Mouse (Mus musculus): Measurements from ENCODE around the gene Bach1.

The Bach1 gene

DNA sequence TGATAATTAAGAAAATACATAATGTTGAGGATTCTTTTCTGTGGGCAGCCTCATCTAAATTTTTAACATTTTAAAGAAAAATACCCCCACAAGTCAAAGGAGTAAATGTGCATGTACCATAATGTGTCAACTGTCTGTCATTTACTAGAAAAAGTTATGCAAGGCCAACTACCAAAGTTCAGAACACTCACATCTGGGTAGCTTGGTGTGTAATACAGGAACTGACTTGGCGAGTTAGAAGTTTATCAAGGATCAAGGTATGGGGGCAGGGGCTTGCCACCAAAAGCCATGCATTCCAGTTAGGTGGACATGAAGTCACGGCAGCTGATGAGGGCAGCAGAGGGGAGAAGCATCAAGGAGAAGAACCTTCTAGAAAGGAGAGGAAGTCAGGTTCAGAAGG is 13.2 kb downstream of the Bach1 start:
- DNase-seq (ENCODE audit: low spot score in 2 of 2): no peak

DNA sequence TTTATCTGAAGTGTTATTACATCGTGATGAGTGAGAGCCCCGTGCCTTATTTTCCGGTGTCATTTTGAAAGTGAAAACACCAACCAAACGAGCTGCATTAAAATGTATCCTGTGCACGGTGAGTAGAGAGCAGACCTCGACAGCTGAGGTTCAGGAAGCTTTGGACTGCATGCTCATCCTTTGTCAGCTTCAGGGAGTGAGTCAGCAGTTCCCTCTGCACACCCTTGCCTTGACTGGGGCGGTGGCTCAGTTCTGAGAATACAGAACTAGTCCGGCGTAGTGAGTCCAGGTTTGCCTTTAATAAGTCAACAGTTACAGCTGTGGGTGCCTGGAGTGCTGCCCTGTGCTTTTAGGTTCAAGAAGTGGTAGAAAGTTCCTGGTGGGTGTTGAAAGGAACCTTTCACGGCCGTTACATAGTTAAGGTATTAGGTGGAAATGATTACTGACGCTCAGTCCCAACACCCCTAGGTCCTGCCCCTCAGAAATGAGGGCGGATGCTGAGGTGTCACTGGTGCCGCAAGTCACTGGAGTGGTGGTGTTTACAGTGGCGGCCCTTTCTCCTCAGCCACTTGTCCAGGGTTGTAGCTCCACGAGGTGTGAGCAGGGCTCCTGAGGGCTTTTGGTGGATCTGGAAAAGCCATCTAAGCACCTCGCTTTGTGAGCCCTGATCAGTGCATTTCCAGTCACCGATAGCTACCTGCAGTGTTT is 14.4 kb downstream of the Bach1 start:
- DNase-seq (ENCODE audit: low spot score in 2 of 2): no peak

DNA sequence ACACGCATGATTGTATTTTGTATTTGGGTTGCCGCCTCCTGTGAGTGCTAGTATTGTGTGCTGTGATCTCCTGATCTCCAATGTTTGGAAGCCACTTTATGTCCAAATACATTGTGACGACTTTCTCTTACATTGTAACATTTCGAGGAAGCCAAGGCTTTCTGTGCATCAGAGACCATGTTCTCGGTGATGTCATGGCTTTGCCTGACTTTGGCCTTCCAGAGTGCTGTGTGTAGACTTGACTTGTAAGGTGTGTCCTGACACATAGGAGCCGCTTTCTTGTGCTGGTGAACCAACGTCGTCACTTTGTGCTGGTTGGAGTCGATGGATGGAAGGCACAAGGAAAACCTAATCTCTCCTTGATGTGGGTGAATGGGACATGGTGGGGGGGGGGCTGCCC is 15.8 kb downstream of the Bach1 start:
- no peak for DNase-seq (ENCODE audit: low spot score in 2 of 2)

DNA sequence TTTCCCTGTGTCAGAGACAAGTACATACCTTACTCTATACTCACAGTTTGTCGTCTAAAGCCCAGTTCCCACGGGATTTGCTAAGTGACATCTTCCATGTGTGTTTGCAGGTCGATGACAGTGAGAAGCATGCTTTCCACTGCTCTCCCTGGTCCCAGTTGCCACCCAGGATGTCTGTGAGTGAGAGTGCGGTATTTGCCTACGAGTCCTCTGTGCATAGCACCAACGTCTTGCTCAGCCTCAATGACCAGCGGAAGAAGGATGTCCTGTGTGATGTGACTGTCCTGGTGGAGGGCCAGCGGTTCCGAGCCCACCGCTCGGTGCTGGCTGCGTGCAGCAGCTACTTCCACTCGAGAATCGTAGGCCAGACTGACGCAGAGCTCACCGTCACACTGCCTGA is 16.5 kb downstream of the Bach1 start:
- DNase-seq (ENCODE audit: low spot score in 2 of 2): no peak

DNA sequence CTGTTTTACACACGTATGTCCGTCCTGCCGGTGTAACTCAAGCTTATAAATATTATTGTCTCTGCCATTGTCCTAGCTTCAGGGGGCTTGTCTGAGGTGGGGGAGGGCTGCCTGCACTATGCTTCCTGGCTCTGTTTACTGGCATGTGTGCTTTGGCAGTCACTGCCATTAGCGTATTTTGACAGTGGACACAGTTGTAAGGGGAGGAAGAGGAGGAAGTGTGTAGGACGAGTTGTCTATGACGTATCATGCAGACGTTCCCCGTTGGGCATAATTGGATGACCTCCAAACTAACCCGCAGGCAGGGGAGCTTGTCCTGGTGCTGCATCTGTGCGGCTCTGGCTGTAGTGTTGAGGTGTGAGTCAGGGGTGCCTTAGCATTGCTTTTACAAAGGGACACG is 17.5 kb downstream of the Bach1 start:
- DNase-seq (ENCODE audit: low spot score in 2 of 2): no peak

DNA sequence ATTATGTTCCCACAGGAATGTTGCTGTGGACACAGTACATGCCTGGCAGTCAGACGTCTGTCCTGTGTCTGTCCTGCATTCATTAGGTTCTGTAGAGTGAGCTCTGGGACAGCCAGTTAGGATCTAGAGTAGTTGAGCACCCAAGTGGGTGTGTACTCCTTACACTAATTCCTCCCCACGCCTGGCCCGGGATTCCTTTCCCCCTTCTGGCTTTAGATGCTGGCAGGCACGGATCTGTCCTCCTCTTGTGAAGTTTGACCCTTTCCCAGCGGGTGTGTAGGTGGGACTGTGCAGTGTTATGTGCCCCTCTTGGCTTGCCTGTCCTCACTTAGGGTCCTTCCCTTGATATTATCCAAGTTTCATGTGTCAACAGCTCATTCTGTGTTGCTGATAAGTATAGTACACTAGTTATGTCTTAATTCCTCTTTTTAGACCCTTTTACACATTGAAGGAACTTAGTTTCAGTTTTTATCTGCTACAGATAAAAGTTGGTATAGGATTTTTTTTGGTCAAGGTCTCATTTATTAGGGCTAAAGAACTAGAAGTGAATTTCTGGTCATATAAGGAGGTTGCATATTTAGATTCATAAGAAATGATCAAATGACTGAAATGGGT is 18.4 kb downstream of the Bach1 start:
- DNase-seq (ENCODE audit: low spot score in 2 of 2): no peak

DNA sequence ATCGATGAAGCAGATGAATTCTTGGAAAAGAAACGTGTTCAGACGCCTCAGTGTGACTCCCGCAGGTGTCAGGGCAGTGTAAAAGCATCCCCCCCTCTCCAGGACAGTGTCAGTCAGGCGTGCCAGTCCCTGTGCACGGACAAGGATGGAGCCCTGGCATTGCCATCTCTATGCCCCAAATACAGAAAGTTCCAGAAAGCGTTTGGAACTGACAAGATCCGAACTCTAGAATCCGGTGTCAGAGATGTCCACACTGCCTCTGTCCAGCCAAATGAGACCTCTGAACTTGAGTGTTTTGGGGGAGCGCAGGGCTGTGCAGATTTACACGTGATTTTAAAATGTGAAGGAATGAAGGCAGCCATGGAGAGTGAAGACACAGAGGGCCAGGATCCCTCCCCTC is 20.3 kb downstream of the Bach1 start:
- DNase-seq (ENCODE audit: low spot score in 2 of 2): no peak

DNA sequence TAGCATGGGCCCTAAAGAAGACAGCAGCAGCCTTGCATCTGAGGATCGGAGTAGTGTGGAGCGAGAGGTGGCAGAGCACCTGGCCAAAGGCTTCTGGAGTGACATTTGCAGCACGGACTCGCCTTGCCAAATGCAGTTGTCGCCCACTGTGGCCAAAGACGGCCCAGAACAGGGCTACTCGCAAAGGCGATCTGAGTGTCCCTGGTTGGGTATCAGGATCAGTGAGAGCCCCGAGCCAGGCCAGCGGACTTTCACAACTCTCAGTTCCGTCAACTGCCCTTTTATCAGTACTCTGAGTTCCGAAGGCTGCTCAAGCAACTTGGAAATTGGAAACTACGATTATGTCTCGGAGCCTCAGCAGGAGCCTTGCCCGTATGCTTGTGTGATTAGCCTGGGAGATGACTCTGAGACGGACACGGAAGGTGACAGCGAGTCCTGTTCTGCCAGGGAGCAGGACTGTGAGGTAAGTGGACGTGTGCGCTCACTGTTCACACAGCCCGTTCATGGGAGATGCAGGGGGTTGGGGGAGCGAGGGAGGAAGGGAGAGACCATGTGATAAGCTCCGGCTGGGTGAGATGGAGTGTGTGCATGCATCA is 21.0 kb downstream of the Bach1 start:
- no peak for DNase-seq (ENCODE audit: low spot score in 2 of 2)

DNA sequence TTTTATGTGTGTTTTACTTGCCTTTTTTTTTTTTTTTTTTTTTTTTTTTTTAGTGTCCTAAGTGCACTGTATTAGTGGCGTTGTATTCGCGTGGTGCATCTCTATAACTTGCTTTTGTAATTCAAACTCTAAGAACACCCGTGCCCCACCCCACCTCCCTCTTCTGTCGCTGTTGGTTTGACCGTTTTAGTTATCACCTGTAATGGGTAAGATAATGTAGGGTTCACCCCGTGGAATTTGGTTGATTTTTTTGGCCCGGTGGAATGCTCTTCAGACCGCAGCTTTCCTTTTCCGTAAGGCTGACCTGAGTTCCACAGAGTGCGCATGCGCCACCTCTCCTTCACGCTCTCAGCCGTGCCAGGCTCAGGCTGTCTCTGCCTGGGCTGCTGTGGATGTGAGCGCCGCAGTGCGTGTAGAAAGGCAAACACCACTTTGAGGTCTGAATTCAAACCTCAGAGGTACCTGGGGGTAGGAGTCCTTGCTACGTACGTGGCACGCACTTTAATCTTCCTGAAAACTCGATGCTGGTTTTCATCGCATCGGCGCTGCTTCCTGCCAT is 22.2 kb downstream of the Bach1 start:
- no peak for DNase-seq (ENCODE audit: low spot score in 2 of 2)

DNA sequence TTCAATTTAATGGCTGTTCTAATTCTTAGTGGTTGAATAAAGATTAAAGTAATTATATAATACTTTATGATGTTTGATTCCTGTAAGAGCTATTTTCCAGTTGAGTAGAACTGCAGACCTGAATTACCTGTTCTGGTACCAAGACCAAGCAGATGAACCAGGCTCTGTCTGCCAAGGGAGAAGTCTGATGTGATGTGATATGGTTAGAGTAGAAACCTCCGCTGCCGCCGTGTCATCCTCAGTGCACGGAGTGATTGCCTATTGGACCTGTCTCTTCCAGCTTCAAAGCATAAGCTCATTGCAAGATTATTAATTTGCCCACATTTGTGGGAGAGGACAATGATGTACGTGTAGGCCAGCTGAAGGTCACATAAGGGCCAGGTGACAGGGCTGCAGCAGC is 24.1 kb downstream of the Bach1 start:
- no peak for DNase-seq (ENCODE audit: low spot score in 2 of 2)

DNA sequence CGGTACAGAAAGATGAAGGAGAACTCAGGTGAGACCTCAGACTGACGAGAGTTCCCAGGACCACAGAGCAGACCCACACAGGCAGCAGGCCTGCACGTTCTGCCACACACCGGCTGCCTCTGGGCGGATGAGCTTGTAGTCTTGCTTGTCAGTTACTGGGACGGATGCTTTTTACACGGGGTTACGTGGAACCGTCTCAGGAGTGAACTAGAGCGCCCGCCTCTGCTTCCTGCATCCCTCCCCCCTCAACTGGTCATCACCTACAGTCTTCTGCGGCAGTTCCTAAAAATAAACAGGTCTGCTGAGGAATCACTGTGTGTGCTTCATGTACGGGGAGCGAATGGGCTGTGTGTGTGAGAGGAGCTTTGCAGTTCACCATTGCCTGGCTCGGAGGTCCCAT is 24.7 kb downstream of the Bach1 start:
- DNase-seq (ENCODE audit: low spot score in 2 of 2): no peak

DNA sequence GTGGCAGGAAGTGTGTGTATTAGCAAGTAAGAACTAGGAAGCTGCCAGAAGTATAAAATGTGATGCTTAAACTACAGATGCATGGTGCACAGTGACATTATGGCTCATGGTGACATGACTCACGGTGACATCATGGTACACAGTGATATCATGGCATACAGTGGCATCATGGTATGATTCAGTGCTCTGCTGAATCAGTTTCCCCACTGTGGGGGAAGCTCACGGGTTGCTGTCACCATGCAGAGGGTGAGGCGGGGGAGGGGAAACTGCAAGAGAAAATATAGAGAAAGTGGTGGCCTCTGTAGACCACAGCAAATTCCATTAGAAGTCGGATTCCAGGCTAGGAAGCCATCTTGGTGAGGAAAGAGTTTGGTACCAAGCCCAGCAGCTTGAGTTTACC is 26.1 kb downstream of the Bach1 start:
- no peak for DNase-seq (ENCODE audit: low spot score in 2 of 2)

DNA sequence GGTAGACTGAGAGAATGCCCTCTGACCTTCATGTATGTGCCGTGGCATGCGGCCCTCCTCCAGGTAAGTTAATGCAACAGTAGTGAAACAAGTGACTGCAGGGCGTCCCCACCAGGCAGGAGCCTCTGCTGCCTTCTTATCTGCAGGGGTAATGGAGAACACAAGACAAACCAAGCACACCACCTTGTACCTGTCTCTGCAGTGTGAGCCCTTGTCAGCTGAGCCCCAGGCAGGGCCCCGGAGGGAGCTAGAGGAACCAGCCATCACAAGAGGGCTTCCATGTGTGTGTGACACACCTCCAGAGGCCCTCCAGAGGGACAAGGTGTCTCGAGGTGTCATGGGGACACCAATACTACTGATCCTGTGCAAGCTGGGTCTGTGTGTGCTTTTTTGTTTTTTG is 26.5 kb downstream of the Bach1 start:
- DNase-seq (ENCODE audit: low spot score in 2 of 2): no peak

DNA sequence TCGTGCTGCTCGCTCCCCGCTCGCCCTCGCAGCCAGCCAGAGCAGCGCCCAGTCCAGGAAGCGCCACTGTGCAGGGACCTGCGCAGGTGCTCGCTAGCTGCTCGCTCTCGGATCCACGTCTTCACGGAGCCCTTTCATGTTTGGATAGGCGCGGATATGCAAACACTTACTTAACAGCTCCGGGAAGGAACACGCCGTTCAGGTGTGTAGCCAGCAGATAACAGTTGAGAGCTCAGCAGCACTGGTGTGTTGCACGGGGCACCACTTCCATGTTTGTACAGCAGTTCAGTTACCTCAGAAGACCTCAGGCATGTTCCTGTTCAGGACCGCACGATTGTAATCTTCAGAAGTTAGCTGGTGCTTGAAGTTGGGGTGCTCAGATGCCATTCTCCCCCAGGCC is 27.2 kb downstream of the Bach1 start:
- DNase-seq (ENCODE audit: low spot score in 2 of 2): no peak

DNA sequence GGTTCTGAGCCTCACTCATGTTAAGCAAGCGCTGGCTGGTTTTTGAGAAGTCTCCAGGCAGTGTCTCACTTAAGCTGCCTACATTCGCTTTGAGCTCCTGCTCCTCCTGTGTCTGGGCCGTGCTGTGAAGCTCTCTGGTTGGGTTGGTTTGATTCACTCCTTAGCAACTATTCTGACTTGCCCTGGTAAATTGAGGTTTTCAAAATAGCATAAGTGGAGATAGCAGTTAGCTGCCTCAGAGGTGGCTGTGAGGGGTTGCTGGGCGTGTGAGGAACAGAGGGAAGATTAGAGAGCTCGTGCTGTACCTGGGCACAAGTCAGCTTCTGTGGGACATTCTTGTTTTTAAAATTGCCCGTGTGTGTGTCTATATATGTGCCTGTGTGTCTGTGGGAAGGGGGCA is 27.6 kb downstream of the Bach1 start:
- no peak for DNase-seq (ENCODE audit: low spot score in 2 of 2)

DNA sequence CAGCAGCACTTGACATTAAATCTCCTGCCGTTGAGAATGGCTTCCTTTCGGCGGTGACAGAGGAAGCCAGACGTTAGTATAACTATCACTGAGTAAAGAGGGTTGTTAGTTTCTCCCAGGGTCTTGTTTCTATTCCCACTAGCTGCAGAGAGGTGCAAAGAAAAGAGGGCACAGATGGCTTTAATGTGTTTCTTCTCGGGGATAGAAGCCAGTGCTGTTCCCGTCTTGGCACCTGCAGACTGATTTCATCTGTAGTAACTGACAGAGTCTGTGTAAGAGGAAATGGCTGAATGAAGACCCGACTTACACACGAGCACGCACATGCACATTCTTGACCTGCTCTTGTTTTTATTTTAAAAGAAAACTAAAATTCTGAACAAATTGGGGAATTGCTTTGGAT is 28.5 kb downstream of the Bach1 start:
- no peak for DNase-seq (ENCODE audit: low spot score in 2 of 2)

DNA sequence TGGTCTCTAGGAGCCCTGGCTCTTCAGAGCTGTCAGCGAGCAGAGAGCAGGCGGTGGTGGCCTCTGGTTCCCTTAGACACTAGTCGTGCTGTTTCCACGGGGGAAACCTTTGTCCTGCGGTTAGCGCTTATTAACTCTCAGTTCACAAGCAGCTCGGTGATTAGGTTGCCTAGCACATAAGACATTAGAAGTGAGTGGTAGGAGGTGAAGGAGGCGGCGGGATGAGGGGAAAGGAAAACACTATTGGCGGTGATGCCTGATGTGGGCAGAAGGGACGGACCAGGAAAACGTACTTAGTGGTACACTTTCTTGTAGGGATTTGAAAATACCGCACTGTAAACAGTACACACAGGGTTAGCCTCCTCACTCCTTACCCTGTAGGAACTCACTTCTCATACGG is 29.2 kb downstream of the Bach1 start:
- no peak for DNase-seq (ENCODE audit: low spot score in 2 of 2)

DNA sequence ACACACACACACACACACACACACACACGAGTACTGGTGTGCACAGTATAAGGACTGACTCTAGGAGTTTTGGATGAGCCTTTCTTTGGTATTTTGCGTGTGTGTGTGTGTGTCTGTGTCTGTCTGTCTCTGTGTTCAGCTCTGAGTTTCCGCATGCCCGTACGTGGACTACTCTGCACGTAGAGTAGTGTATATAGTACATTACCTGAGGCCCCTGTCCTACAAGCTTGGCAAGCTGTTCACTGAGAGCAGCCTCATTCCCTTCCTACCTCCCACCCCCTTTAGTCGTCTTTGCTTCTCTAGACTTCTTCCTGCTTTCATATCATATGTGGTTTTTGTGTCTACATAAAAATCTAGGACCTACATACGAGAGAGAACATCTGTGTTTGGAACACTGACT is 30.0 kb downstream of the Bach1 start:
- DNase-seq (ENCODE audit: low spot score in 2 of 2): no peak

DNA sequence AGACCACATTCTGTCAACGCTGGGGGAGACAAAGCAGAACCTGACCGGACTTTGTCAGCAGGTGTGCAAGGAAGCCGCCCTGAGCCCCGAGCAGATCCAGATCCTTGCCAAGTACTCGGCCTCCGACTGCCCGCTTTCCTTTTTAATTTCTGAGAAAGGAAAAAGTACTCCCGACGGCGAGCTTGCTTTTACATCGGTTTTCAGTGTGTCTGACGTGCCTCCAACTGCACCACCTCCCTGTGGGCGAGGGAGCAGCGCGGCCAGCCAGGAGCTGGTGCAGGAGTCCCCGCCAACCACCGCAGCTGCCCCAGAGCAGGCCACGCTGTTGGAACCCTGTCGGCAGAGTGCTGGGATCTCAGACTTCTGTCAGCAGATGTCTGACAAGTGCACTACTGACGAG is 30.7 kb downstream of the Bach1 start:
- DNase-seq (ENCODE audit: low spot score in 2 of 2): no peak

DNA sequence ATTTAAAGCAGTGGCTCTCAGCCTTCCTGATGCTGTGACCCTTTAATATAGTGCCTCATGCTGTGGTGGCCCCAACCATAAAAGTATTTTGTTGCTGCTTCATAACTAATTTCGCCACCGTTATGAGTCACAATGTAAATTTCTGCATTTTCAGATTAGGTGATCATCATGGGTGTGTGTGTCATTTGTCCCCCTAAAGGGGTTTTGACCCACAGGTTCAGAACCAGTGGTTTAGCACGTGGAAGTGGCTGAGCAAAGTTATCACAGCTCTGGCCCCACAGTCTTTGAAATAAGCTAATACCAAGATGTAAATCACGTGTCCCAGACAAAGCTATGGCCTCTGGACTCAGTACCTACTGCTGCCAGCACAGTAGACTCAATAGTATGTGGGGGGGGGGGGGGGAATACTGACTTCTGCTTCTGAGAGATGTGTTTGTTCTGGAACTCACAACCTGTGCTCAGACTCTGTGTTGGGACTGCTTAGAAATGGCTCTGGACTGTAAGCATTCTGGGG is 36.2 kb downstream of the Bach1 start:
- no peak for DNase-seq (ENCODE audit: low spot score in 2 of 2)

DNA sequence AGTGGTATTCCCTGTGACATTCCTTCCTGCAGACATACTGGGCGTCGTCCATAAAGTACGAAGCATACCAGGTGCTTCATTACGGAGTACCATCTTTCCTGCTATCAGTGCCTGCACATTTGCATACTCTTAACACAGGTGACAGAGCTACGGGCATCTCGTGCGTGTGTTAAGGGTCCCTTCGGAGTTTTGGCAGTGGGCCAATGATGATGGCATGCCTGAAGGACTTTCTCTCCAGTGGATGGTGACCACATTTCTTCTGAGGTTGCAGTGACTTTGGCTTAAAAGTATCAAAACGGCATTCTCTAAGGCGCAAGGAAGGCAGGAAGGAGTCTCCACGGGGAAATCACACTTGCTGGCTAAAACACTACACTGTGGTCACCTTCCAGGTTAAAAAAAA is 37.4 kb downstream of the Bach1 start:
- DNase-seq (ENCODE audit: low spot score in 2 of 2): no peak

DNA sequence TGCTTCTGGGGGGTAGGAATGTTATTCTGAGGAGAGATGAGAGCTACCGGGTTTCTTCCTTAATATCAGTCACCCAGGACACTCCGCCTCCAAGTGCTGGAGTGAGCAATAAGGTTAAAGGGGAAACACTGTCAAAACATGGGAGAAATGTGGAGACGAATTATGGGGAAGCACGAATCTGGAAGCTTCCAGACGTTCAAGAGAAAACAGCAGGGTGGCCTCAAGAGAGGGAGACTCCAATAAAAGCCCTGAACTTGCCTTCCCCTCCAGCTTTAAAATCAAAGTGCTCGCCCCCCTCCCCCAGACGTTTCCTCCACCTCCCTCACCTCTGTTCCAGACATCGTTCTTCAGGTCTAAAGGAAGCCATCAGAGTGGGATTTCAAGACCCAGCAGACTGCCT is 38.6 kb downstream of the Bach1 start:
- no peak for DNase-seq (ENCODE audit: low spot score in 2 of 2)

All from frontal cortex, postnatal 25 days (tissue).